Mouse (Mus musculus): Measurements from ENCODE around the gene Eif3l.

The Eif3l gene

DNA sequence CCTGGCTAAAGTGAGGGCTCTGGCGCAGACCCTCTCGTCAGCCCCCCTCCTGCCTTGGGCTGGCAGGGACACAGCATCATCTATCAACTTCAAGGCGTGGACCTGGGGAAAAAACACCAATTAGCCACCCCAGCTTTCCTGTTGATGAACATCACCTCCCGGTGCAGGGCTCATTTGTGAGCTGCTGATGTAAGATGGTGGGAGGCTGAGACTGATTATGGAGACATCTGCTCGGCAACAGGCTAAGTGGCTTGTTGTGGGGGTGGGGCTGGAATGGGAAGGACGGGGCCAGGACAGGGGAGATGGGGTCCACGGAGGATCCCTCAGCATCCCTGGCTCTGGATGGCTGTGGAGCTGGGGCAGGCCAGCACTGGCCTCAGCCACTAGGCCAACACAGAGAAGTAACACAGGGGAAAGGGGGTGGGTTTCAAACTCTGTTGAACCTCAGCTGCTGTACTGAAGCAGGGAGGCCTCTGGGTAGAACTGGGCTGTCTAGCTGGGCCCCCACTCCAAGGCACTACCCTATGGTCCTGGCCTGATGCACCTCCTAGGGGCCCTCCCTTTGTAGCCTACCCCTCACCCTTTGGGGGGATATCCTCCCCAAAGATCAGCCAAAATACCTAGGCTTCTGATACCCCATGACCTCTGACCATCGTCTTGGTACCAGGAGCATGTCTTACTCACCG, 24.7 kb upstream of the Eif3l start:
- DNase-seq (ENCODE audit: extremely low spot score): no peak

DNA sequence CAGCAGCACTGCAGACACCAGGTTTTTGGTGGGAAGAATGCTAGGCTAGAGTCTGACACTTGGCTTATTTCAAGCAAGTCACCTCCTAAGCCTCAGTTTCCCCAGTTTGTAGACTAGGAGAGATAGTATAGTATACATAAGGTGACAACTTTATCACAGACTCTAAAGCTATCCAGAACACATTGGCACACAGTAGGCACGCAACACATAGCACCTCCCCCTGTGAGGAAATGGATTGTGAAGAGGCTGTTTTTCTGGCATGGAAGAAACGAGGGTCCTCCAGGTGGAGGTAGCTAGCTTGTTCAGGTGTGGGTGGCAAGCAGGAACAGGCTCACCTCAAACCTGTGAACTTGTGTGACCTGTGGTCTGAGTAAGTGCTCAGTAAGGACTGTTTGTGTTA, 24.0 kb upstream of the Eif3l start:
- no peak for DNase-seq (ENCODE audit: extremely low spot score)

DNA sequence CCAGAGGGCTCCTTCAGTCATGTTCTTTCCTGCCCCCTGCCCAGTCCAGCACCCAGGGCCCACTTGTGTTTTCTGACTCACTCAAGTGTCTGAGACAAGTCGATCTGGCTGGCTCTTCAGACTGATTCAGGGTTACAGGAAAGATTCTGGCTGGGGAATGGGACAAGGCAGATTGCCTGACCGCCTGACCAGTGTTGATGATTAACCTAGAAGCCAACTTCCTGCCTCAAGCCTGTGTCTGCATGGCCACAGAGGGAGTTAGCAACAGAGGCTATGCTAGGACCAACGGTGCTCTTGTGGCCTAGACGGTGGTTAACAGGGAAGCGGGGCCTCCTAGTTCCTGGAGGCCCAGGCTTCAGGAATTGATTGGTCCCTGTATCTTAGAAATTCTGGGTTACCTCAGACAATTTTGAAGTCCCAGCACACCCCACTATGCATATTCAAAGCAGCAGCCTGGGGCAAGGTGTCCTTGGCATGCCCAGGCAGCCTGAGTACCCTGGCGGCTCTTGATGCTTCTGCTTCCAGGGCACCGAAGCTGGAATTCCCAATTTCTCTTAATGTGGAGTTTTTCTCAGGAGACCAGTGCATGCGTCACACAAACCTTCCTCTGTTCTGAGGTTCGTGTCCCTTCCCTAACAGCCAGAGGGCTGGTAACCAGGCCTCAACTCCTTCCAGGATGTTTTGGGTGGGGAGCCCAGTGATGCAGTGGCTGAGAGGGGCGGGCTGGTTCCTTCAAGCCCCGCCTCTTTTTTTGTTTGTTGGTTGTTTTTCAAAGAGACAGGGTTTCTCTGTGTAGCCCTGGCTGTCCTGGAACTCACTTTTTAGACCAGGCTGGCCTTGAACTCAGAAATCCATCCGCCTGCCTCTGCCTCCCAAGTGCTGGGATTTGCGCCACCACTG, 23.3 kb upstream of the Eif3l start:
- no peak for DNase-seq (ENCODE audit: extremely low spot score)

DNA sequence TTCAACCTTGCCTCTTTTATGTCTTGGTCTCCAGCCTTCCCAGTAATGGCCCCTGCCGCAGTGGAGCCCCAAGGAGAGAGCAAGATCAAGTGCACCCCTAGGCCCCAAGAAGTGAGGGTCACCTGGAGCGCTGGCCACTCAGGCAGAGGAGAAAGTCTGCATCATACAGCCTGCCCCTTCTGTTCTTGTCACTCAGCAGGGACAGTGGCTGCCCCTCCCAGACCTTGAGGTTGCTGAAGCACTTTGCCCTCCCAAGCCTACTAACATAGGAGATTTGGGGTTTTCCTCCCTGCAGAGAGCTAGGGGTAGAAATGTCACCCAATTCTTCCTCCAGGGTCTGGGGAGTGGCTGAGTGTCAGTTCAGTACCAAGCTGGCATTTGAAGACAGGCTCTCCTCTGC, 22.6 kb upstream of the Eif3l start:
- no peak for DNase-seq (ENCODE audit: extremely low spot score)

DNA sequence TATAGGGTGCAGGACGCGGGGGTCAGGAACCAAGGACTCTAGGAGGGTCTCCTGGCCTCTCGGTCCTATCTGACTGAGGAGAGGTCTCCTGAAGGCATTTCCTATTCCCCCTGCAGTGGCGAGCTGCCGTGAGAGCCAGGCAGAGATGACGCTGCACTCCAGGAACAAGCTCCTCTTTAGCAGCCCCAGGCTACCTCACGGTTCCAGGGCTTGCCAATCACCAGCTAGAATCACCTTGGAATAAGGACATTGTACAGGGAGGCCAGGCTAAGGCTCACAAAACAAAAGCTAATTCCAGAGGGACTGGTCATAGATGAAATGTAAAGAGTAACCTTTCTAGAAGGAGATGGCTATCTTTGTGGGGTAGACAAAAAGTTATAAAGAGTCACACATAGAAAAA, 18.4 kb upstream of the Eif3l start:
- no peak for DNase-seq (ENCODE audit: extremely low spot score)

DNA sequence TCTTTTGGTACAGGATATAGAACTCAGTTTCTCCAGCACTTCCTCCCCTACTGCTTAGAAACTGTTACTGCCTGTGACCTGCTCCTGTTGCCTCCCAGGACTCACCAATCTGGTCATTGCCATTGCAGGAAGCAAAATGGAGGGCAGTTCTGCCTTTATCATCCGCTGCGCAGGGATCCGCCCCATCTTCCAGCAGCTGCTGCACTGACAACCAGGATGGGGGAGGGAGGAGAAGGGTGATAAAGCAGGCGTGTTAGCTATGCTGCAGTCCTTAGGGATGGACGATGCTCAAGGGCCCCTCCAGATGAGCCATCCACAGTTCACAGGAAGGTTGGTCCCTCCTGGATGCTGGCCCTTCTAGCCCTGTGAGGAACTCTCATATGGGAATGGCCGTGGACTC, 17.1 kb upstream of the Eif3l start:
- DNase-seq (ENCODE audit: extremely low spot score): no peak

DNA sequence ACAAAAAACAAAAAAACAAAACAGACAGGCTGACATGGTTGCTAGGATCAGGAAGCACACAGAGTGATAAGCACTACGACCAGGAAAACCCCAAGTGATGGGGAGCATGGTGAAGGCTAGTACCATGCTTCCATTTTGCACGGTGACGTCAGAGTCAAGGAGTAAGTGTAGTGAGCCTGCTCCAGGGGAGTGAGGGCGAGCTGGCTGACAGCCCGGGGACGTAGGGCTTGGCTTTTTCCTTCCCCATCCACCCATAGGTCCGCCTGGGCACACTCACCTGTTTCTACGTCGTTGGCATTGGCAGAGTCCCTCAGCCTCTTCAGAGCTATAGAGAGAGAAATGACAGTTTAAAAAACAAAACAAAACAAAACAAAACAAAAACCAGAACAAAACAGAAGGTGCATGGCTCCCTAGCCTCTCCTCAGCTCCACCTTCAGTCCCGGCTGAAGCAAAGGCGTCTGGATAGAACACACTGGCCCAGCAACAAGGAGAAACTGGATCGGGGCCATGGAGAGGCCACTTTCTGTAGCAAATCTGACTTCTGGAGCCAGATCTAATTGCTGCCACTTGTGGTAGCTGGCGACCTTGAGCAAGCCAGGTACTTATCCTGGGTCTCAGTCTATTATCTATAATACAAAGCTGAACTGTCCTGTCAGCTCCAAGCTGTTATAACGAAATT, 14.0 kb upstream of the Eif3l start:
- DNase-seq (ENCODE audit: extremely low spot score): no peak

DNA sequence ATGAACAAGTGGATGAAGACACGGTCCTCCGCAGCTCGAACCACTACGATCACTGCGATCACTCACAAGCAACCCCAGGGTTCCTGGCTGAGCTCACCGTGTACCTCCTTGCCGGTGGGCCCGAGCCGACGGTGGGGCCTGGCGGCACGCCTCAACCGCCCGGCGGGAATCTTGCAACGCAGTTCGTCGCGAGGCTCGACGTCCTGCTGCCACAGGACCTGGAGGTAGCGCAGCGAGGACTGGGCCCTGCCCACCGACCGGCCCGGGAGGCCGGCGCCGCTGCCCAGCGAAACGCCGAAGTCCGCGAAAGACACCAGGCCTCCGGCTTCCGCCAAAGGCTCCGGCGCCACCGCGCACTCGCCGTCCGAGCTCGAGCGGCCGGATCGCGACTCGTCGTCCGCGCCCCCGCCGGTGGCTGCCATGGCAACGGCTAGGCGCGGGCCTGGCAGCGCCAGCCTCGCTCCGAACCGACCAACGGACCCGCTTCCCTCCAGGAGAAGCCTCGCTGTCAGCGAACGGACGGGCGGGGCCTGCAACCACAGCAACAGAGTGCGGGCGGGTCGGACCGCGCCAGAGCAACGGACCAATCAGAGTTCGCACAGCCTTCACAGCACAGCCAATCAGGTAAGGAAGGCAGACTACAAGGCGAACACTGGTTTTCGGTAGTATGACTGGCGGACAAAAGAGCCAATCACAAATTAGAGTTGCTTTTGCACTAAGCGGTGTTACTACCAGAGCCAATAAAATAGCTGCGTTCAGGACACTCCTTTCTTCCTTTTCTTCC, 12.4 kb upstream of the Eif3l start, which contains the start of gene Ankrd54:
TSS of gene Ankrd54 (minus strand) at position 518 of the 784 bp plus-strand sequence.
- peak; percentile 95 for DNase-seq (ENCODE audit: extremely low spot score)

DNA sequence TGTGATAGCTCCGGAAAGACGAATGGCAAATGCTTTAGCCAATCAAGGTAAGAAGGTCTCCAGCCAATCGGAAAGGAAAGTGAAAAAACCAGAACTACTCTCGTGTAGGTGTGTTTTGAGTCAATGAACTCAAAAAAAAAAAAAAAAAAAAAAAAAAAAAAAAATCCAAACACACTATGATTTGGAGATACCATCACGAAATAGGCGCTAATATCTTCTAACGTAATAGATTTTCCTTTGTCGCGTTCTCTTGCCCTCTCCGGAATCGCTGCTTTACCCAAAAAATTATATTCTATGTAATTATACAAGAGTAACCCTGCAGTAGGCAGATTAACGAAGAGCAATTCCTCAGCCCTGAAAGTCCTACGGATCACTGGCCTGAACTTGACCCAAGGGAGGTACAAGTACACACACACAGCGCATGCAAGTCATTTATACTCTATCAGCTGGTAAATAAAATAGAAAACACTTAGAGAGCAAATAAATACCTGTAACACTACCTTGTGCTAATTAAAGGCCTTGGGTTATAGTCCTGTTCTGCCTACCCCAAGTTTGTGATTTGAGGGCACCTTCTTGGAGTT, 11.7 kb upstream of the Eif3l start:
- no peak for DNase-seq (ENCODE audit: extremely low spot score)

DNA sequence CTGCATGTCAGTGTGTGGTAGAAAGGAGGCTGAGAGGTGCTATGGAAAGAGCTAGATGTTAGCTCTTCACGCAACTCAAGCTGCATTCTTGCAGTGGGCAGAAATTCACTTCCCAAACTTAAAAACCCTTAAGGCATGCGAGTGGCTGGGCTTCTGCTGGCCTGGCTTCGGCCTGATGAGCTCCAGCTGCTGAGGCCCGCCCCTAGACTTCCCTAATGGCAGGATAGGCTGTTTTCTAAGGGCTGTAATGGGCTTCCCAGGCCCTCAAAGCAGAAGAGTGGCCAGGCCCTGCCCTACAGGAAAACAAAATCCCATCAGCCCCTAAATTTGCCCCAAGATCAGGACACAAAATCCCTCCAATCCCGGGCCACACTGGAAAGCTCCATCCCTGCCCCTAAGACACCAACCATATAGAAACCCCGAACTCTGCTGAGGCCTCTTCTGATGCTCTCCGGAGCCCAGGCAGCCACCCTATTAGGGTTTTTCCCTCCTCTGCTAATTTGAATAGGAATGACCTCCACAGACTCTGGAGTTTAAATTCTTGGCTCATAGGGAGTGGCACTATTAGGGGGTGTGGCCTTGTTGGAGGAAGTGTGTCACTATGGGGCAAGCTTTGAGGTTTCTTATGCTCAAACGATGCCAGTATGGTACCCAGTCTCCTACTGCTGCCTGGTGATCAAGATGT, 9.8 kb upstream of the Eif3l start:
- no peak for DNase-seq (ENCODE audit: extremely low spot score)

DNA sequence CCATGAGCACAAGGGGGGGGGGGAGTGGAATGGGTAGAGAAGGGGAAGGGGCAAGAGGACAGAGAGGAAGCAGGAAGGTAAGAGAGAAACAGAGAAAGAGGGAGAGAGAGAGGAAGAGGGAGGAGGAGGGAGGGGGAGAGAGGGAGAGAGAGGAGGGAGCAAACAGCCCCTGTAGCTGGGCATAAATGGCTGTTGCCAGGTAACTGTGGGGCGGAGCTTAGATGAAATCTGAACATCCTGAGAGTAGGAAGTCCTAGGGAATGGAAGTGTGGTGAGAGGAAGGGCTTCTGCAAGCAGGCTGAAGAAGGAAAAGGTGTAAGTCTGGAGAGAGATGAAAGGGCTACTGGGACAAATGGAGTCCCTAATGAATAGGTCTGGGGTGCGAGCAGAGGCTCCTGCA, 8.7 kb upstream of the Eif3l start:
- DNase-seq (ENCODE audit: extremely low spot score): no peak

DNA sequence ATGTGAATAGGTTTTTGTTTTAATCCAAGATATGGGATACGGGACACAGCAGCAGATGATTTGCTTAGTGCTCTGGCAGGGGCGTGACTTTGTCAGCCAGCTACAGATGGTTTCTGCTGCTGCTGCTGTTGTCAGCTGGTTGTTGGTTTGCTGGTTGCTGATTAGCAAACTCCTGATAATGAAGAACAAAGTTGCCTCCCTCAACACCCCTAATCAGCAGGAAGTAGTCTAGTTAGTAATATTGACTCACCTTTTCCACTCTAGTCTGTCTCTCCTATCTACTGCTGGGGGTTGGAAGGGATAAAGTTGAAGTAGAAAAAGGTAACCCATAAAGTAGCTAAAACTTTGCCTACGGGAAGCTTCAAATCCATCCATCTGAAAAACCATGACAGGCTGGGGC, 7.3 kb upstream of the Eif3l start:
- no peak for DNase-seq (ENCODE audit: extremely low spot score)

DNA sequence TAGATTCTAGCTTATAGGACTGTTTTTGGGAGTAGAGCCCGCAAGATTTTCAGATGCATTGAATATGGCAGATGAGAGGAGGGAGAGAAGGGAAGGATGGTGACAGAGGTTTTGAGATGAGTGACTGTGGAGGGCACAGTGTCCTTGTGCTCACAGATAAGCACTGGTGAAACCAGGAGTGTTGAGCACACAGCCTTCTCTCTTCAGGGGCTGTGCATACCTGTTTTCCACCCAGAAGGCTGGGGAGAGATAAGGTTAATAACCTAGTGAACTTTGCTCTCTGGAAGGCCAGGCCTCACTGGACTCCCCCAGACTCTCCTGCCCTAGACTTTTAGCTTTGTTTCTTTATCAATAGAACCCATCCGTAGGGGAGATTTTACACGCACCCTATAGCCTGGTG, 6.6 kb upstream of the Eif3l start:
- no peak for DNase-seq (ENCODE audit: extremely low spot score)

DNA sequence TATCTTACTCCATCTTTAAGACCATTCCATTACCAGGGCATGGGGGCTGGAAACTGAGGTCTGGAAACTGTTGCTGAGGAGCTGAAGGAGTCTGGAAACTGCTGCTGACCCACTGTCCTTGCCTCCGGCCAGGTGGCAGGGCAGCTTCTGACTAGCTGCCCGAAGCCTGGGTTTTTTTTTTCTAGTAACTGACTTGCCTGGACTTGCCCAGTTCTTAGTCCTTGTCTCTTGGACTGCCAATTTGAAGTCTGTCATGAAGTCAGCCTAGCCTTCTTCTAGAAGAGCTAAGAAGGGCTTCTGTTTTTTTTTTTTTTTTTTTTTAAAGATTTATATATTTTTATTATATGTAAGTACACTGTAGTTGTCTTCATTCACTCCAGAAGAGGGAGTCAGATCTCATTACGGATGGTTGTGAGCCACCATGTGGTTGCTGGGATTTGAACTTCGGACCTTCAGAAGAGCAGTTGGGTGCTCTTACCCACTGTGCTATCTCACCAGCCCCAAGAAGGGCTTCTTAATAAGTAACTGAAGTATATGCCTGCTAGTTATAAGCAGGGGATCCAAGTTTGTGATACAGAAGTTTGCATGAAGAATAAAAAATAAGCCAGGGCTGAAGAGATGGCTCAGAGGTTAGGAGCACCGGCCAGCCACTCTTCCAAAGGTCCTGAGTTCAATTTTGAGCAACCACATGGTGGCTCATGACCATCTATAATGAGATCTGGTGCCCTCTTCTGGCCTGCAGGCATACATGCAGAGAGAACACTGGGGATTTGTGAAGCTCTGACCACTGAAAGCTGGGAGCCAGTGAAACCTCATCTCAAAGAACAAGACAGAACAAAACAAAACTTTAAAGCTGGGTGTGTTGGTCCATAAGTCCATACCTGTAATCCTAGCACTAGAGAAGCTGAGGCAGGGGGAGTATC, 3.6 kb upstream of the Eif3l start:
- DNase-seq (ENCODE audit: extremely low spot score): peak; percentile 38

DNA sequence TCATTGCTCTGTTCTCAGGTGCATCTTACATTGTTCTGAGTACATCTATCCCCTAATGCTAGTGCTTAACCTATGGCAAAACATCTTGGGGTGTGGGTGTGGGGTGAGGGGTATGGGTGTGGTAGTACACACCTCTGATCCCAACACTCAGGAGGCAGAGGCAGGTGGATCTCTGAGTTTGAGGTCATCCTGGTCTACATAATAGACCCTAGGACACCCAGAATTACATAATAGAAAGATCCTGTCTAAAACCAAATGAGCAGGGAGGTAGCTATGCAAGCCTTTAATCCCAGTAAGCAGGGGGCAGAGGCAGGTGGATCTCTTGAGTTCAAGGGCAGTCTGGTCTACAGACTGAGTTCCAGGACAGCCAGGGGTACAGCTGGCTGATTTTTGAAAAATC, 1.2 kb upstream of the Eif3l start:
- no peak for DNase-seq (ENCODE audit: extremely low spot score)

DNA sequence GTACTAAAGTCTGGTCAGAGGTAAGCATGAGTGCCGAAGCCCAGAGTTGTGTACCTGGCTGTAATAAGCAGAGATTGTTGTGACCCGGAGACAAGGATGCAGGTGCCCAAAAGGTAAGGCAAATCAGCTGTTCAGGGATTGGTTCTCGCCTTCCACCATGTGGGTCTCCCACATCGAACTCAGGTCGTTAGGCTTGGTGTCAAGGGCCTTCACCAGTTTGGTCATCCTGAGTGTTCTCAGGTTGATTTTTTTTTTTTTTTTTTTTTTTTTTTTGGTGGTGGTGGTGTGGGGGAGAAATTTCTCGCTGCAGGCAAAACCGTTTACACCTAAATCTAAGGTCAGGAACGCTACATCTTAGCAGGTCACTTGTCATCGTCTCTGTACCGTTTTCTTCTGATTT, 533 bp upstream of the Eif3l start:
- DNase-seq (ENCODE audit: extremely low spot score): no peak

DNA sequence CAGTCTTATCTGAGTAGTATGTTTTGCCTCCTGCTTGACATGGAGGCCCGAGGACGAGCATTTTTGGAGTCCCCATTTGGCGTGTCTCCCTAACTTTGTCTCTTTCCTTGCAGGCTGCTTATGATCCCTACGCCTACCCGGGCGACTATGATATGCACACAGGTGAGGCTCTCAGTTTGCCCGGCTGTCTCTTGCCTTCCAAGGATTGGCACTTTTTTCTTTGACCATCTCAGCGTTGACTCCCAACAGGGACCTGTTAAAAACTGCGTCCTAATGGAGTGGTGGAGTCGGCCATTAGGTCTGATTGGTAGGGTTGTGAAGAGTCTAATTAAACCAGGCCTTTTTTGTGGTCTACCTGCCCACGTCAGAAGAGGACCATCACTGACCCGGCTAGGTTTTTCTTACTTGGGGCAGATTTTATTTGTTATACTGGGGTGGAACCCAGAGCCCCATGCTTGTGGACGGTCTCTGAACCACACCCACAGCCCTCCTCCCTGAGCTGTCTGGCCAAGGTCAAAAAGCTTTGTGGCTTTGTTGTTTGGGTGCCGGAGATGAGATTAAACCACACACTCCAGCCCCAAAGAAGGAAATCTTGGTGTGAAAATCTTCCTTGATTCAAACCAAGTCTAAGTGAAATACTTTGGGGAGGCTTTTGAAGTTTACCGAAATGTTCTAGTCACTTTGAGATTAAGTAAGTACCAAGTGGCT, 833 bp downstream of the Eif3l start:
- no peak for DNase-seq (ENCODE audit: extremely low spot score)

DNA sequence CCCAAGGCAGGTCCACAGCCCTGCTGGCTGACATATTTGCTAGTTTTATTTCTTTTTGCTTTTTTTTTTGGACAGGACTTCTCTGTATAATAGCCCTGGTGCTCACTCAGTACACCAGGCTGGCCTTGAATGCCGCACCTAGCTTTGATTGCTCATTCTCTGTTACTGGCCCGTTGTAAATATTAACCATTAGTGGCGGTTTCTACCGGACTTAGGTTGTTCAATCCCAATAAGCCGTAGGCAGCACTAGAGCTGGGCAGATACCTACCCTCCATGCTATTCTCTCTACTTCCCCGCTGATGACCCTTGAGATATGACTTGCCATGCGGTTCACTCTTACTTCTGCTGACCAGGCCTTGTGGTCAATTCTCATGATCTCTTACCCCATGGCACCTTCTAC, 4.6 kb downstream of the Eif3l start:
- DNase-seq (ENCODE audit: extremely low spot score): no peak

DNA sequence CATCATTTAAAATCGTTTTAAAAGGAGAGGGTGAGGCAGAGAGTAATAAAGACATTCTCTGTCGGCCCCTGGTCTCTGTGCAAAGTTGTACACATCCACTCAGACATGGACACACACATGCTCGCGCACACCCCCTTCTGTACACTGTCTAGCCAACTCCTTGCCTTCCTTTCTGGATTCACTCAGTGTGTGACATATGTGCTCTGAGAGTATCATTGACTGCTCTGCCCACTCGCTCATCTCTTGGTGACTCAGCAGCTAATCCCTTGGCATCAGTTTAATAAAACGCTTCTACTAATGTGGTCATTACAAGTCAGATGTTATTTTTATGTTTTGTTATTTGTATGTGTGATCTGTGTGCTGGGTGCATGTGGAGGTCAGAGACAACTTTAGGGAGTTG, 17.3 kb downstream of the Eif3l start:
- no peak for DNase-seq (ENCODE audit: extremely low spot score)

Data from embryo, embryonic 9.5 days (tissue).